Mouse (Mus musculus): ENCODE data around the gene Adrm1. TPM values are rescaled to one million over a fixed set of nuclear protein-coding genes. Genes with fewer than 3 reads are reported as not detected.
"Not testable (repeated sequence)": the region's sequence is repeated elsewhere in the genome, so short reads cannot be mapped to it uniquely, and the experiment has no call there.

The Adrm1 gene
- polyA plus RNA-seq, 1 experiment: 92.1 TPM

GRCm38 (mm10) chr2:180154796-180155195 lies 16.5 kb upstream of the Adrm1 start:
- no peak overlapping the region for H3K4me3 ChIP-seq (ENCODE audit: insufficient read depth, low read length)
- H3K27ac ChIP-seq (ENCODE audit: insufficient read depth, low read length): no peak overlapping the region
- no peak for TF ChIP-seq CTCF (IDR thresholded peaks at IDR 0.05; ENCODE audit: extremely low read depth, insufficient read depth, low read length)
- TF ChIP-seq POLR2A (IDR thresholded peaks at IDR 0.05; ENCODE audit: extremely low read depth, insufficient read depth, low read length): no peak
- H3K4me1 ChIP-seq (ENCODE audit: control insufficient read depth, insufficient read depth, low read length): no peaks in the 10 kb centered on the region

GRCm38 (mm10) chr2:180158627-180159026 lies 12.7 kb upstream of the Adrm1 start:
- no peak for TF ChIP-seq POLR2A (IDR thresholded peaks at IDR 0.05; ENCODE audit: extremely low read depth, insufficient read depth, low read length)
- TF ChIP-seq CTCF (IDR thresholded peaks at IDR 0.05; ENCODE audit: extremely low read depth, insufficient read depth, low read length): no peak
- Histone ChIP-seq H3K27ac (ENCODE audit: insufficient read depth, low read length) (no peak overlapping the region), H3K4me3 (ENCODE audit: insufficient read depth, low read length) (no peak overlapping the region), H3K4me1 (ENCODE audit: control insufficient read depth, insufficient read depth, low read length) (no peaks in the 10 kb centered on the region)

- H3K27ac ChIP-seq (ENCODE audit: insufficient read depth, low read length): no peak overlapping the region
- TF ChIP-seq CTCF (IDR thresholded peaks at IDR 0.05; ENCODE audit: extremely low read depth, insufficient read depth, low read length) (no peak), POLR2A (IDR thresholded peaks at IDR 0.05; ENCODE audit: extremely low read depth, insufficient read depth, low read length) (no peak)
These were observed 5.4 kb upstream of the Adrm1 start for GRCm38 (mm10) chr2:180165855-180166254.

GRCm38 (mm10) chr2:180166869-180167268 lies 4.4 kb upstream of the Adrm1 start:
- Histone ChIP-seq H3K4me1 (ENCODE audit: control insufficient read depth, insufficient read depth, low read length) (peaks cover 4% of the 10 kb centered on the region; the same call in 1 of the 2 replicates), H3K4me3 (ENCODE audit: insufficient read depth, low read length) (no peak overlapping the region), H3K27ac (ENCODE audit: insufficient read depth, low read length) (no peak overlapping the region)
- no peak for TF ChIP-seq CTCF (IDR thresholded peaks at IDR 0.05; ENCODE audit: extremely low read depth, insufficient read depth, low read length)
- no peak for TF ChIP-seq POLR2A (IDR thresholded peaks at IDR 0.05; ENCODE audit: extremely low read depth, insufficient read depth, low read length)

More at GRCm38 (mm10) chr2:180165855-180166254, 5.4 kb upstream of the Adrm1 start:
- Histone ChIP-seq H3K4me3 (ENCODE audit: insufficient read depth, low read length) (no peak overlapping the region), H3K4me1 (ENCODE audit: control insufficient read depth, insufficient read depth, low read length) (peaks cover 2% of the 10 kb centered on the region; the same call in 1 of the 2 replicates)

GRCm38 (mm10) chr2:180170151-180170805 lies 1.0 kb upstream of the Adrm1 start:
- Histone ChIP-seq H3K4me1 (ENCODE audit: control insufficient read depth, insufficient read depth, low read length) (peaks cover 12% of the 10 kb centered on the region), H3K4me3 (ENCODE audit: insufficient read depth, low read length) (no peak overlapping the region), H3K27ac (ENCODE audit: insufficient read depth, low read length) (no peak overlapping the region)
- no peak for TF ChIP-seq CTCF (IDR thresholded peaks at IDR 0.05; ENCODE audit: extremely low read depth, insufficient read depth, low read length)
- TF ChIP-seq POLR2A (IDR thresholded peaks at IDR 0.05; ENCODE audit: extremely low read depth, insufficient read depth, low read length): no peak

GRCm38 (mm10) chr2:180171522-180172070 lies 311 bp downstream of the Adrm1 start:
- Histone ChIP-seq H3K4me1 (ENCODE audit: control insufficient read depth, insufficient read depth, low read length) (peaks cover 11% of the 10 kb centered on the region), H3K27ac (ENCODE audit: insufficient read depth, low read length) (peak overlapping the region; percentile 67), H3K4me3 (ENCODE audit: insufficient read depth, low read length) (peak overlapping the region; percentile 77)
- TF ChIP-seq CTCF (IDR thresholded peaks at IDR 0.05; ENCODE audit: extremely low read depth, insufficient read depth, low read length): no peak
- TF ChIP-seq POLR2A (IDR thresholded peaks at IDR 0.05; ENCODE audit: extremely low read depth, insufficient read depth, low read length): peak; percentile 37; the same call in 1 of the 2 replicates

GRCm38 (mm10) chr2:180172152-180172551 lies 867 bp downstream of the Adrm1 start:
- Histone ChIP-seq H3K27ac (ENCODE audit: insufficient read depth, low read length) (no peak overlapping the region), H3K4me1 (ENCODE audit: control insufficient read depth, insufficient read depth, low read length) (peaks cover 11% of the 10 kb centered on the region), H3K4me3 (ENCODE audit: insufficient read depth, low read length) (peak overlapping the region; percentile 77)
- TF ChIP-seq CTCF (IDR thresholded peaks at IDR 0.05; ENCODE audit: extremely low read depth, insufficient read depth, low read length) (no peak), POLR2A (IDR thresholded peaks at IDR 0.05; ENCODE audit: extremely low read depth, insufficient read depth, low read length) (no peak)

- Histone ChIP-seq H3K4me1 (ENCODE audit: control insufficient read depth, insufficient read depth, low read length) (peaks cover 11% of the 10 kb centered on the region), H3K4me3 (ENCODE audit: insufficient read depth, low read length) (peak overlapping the region; percentile 77; the same call in 1 of the 2 replicates), H3K27ac (ENCODE audit: insufficient read depth, low read length) (no peak overlapping the region)
- TF ChIP-seq CTCF (IDR thresholded peaks at IDR 0.05; ENCODE audit: extremely low read depth, insufficient read depth, low read length): no peak
- no peak for TF ChIP-seq POLR2A (IDR thresholded peaks at IDR 0.05; ENCODE audit: extremely low read depth, insufficient read depth, low read length)
These were observed 1.9 kb downstream of the Adrm1 start for GRCm38 (mm10) chr2:180173163-180173562.

GRCm38 (mm10) chr2:180173711-180174110 lies 2.4 kb downstream of the Adrm1 start:
- H3K27ac ChIP-seq (ENCODE audit: insufficient read depth, low read length): not testable (repeated sequence)
- H3K4me1 ChIP-seq (ENCODE audit: control insufficient read depth, insufficient read depth, low read length): peaks cover 11% of the 10 kb centered on the region
- H3K4me3 ChIP-seq (ENCODE audit: insufficient read depth, low read length): peak overlapping the region; percentile 77; the same call in 1 of the 2 replicates

- TF ChIP-seq POLR2A (IDR thresholded peaks at IDR 0.05; ENCODE audit: extremely low read depth, insufficient read depth, low read length) (no peak), CTCF (IDR thresholded peaks at IDR 0.05; ENCODE audit: extremely low read depth, insufficient read depth, low read length) (no peak)
- Histone ChIP-seq H3K27ac (ENCODE audit: insufficient read depth, low read length) (no peak overlapping the region), H3K4me1 (ENCODE audit: control insufficient read depth, insufficient read depth, low read length) (peaks cover 11% of the 10 kb centered on the region), H3K4me3 (ENCODE audit: insufficient read depth, low read length) (no peak overlapping the region; the same call in 1 of the 2 replicates)
These were observed 2.8 kb downstream of the Adrm1 start for GRCm38 (mm10) chr2:180174121-180174520.
